Mouse (Mus musculus): ENCODE measurements around the gene Lix1l. TPM values are rescaled to one million over a fixed set of nuclear protein-coding genes. Genes with fewer than 3 reads are reported as not detected.

Gene Lix1l
- polyA plus RNA-seq, 1 experiment from 2014 or later, result 6.4 TPM

GRCm38 (mm10) chr3:96559398-96559910, 41.5 kb upstream of the Lix1l start:
- Histone ChIP-seq H3K27ac (peak overlapping the region; percentile 58), H3K9me3 (no peaks in the 10 kb centered on the region), H3K27me3 (replicated peaks) (no peaks in the 10 kb centered on the region), H3K4me1 (peaks cover 46% of the 10 kb centered on the region), H3K4me3 (replicated peaks) (peak overlapping the region; percentile 65), H3K9ac (peak overlapping the region; percentile 77; the same call in 1 of the 2 replicates), H3K36me3 (peaks cover 20% of the 10 kb centered on the region), H3K4me2 (peak overlapping the region; percentile 60)
- ATAC-seq (ENCODE audit: insufficient read depth, low FRiP score, low read depth), result no peak
- WGBS, result 57% methylated on average over 12 of the region's 12 CpGs

- Histone ChIP-seq H3K36me3 (peaks cover 20% of the 10 kb centered on the region), H3K4me2 (peak overlapping the region; percentile 60), H3K4me1 (peaks cover 43% of the 10 kb centered on the region), H3K9me3 (no peaks in the 10 kb centered on the region), H3K27ac (peak overlapping the region; percentile 58), H3K27me3 (replicated peaks) (no peaks in the 10 kb centered on the region), H3K9ac (peak overlapping the region; percentile 5; the same call in 1 of the 2 replicates), H3K4me3 (replicated peaks) (peak overlapping the region; percentile 65)
- no peak for ATAC-seq (ENCODE audit: insufficient read depth, low FRiP score, low read depth)
- WGBS, result 68% methylated on average over 23 of the region's 23 CpGs
Measured at GRCm38 (mm10) chr3:96559911-96560850, 40.8 kb upstream of the Lix1l start.

DNA sequence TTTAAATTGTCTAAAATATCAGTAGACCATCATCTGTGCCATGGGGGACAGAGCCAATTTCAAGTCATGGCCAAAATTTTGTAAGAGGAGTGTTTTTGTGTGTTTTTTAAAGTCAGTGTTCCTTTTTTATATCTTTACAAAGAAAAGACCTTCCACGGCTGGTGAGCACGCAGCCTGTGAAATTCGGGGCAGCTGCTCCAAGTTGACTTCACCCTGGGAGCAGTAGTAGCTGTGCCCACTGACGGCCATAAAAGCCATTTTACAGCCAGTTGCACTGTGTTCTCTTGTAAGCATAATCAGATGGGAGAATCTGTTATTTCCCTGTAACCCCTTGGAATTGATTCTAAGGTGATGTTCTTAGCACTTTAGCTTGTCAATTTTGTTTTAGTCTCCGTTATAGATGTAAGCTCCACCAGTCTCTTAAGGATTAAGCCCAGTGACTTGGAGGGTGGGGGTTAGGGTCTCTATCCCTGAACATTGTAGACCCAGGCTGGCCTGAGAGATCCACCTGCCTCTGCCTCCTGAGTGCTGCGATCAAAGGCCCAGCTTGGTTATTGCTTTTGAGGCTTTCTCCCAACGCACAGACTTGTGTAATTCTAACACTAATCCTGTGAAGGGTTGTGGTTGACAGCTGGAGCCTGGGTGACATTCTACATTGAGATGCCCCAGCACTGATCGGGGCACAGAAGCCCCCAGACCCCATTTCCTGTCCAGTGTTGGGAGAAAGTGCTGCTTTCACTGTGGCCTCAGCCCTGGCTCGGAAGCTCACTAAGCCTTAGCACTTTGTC, 39.9 kb upstream of the Lix1l start:
- peak overlapping the region; percentile 65 for H3K4me3 ChIP-seq (replicated peaks)
- H3K36me3 ChIP-seq, result peaks cover 20% of the 10 kb centered on the region
- WGBS, result 75% methylated on average over 9 of the region's 9 CpGs
- no peak for ATAC-seq (ENCODE audit: insufficient read depth, low FRiP score, low read depth)
- H3K27me3 ChIP-seq (replicated peaks), result no peaks in the 10 kb centered on the region
- no peaks in the 10 kb centered on the region for H3K9me3 ChIP-seq
- H3K4me2 ChIP-seq, result peak overlapping the region; percentile 60
- H3K9ac ChIP-seq, result peak overlapping the region; percentile 13; the same call in 1 of the 2 replicates
- peak overlapping the region; percentile 58 for H3K27ac ChIP-seq
- H3K4me1 ChIP-seq, result peaks cover 34% of the 10 kb centered on the region

DNA sequence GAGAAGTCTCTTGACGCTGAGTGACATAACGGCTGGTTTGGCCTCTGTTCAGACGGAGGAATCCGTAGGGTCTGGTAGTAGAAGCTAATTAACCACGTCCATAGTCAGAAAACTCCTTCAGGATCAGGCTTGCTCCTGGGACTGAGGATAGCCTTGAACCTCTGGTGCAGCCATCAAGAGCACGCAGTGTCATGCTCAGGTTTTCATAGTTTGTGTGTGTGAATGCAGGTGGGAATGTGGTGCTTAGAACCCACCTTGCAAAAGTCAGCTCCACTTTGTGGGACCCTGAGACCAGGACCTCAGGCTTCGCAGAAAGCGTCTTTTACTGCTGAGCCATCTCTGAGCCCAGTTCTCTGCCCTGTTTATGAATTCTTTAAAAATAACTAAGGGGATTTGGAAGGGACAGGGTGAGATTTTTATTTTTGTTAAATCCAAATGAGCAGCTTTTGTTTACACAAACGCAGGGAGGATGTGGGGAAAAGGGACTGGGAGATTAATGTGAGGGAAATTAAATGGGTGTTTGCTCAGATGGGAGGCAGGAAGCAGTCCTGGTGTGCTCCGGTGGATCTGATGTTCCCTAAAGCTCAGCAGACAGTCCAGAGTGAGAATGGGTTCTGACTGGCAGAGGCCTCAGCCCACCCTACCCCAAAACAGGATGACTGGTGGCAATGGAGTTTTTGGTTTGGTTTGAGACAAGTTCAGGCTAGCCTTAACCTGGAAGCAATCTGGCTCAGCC, 38.8 kb upstream of the Lix1l start:
- peaks cover 34% of the 10 kb centered on the region for H3K4me1 ChIP-seq
- no peaks in the 10 kb centered on the region for H3K9me3 ChIP-seq
- H3K27ac ChIP-seq, result peak overlapping the region; percentile 71
- 34% methylated on average over 10 of the region's 10 CpGs for WGBS
- peak overlapping the region; percentile 17; the same call in 1 of the 2 replicates for H3K4me3 ChIP-seq (replicated peaks)
- peak overlapping the region; percentile 19 for H3K4me2 ChIP-seq
- peaks cover 20% of the 10 kb centered on the region for H3K36me3 ChIP-seq
- no peak overlapping the region for H3K9ac ChIP-seq
- H3K27me3 ChIP-seq (replicated peaks), result no peaks in the 10 kb centered on the region
- no peak for ATAC-seq (ENCODE audit: insufficient read depth, low FRiP score, low read depth)

GRCm38 (mm10) chr3:96563267-96563666, 37.7 kb upstream of the Lix1l start:
- peaks cover 34% of the 10 kb centered on the region for H3K4me1 ChIP-seq
- no peak overlapping the region for H3K9ac ChIP-seq
- H3K27me3 ChIP-seq (replicated peaks), result no peaks in the 10 kb centered on the region
- no peaks in the 10 kb centered on the region for H3K9me3 ChIP-seq
- H3K27ac ChIP-seq, result no peak overlapping the region; the same call in 1 of the 2 replicates
- H3K4me2 ChIP-seq, result no peak overlapping the region
- peaks cover 20% of the 10 kb centered on the region for H3K36me3 ChIP-seq
- WGBS, result 89% methylated on average over 8 of the region's 8 CpGs
- H3K4me3 ChIP-seq (replicated peaks), result no peak overlapping the region
- ATAC-seq (ENCODE audit: insufficient read depth, low FRiP score, low read depth), result no peak

DNA sequence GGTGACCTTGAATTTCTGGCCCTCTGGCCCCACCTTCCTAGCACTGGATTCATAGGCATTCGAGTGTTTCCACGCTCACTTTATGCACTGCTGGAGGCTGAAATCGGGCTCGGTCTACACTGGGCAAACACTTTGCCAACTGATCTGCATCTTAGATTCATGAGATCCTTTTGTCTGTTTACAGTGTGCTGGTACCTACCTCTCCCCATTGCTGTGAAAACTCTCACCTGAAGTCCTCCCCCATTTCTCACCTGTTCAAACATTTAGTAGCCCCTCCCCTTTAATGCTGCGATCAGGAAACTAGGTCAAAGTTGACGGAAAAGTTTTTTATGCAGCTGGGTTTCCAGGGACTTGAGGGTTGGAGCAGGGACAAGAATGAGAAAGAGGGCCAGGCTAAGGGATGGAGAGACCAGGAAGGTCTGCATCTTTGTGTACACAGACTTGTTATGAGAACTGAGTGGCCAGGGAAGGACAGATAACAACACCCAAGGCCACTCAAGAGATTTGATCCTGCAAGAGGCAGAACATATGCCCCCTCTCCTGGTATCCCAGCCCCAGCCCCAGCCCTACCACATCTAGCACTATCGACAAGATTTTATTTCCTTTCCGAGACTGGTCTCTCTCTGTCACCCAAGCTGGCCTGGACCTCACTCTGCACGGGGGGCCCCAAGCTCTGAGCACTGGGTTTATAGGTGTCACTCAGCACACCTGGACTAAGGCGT, 36.9 kb upstream of the Lix1l start:
- ATAC-seq (ENCODE audit: insufficient read depth, low FRiP score, low read depth), result peak; percentile 54
- no peaks in the 10 kb centered on the region for H3K9me3 ChIP-seq
- H3K4me3 ChIP-seq (replicated peaks), result no peak overlapping the region
- H3K27ac ChIP-seq, result peak overlapping the region; percentile 83
- no peak overlapping the region for H3K9ac ChIP-seq
- H3K27me3 ChIP-seq (replicated peaks), result no peaks in the 10 kb centered on the region
- WGBS, result 42% methylated on average over 10 of the region's 10 CpGs
- H3K4me2 ChIP-seq, result peak overlapping the region; percentile 24; the same call in 1 of the 2 replicates
- H3K36me3 ChIP-seq, result peaks cover 20% of the 10 kb centered on the region
- H3K4me1 ChIP-seq, result peaks cover 34% of the 10 kb centered on the region

GRCm38 (mm10) chr3:96564633-96565032, 36.3 kb upstream of the Lix1l start:
- H3K4me3 ChIP-seq (replicated peaks), result no peak overlapping the region
- ATAC-seq (ENCODE audit: insufficient read depth, low FRiP score, low read depth), result no peak
- peaks cover 31% of the 10 kb centered on the region for H3K4me1 ChIP-seq
- no peak overlapping the region for H3K9ac ChIP-seq
- 43% methylated on average over 7 of the region's 7 CpGs for WGBS
- peak overlapping the region; percentile 83 for H3K27ac ChIP-seq
- H3K9me3 ChIP-seq, result no peaks in the 10 kb centered on the region
- no peaks in the 10 kb centered on the region for H3K27me3 ChIP-seq (replicated peaks)
- peaks cover 18% of the 10 kb centered on the region for H3K36me3 ChIP-seq
- H3K4me2 ChIP-seq, result peak overlapping the region; percentile 24; the same call in 1 of the 2 replicates

DNA sequence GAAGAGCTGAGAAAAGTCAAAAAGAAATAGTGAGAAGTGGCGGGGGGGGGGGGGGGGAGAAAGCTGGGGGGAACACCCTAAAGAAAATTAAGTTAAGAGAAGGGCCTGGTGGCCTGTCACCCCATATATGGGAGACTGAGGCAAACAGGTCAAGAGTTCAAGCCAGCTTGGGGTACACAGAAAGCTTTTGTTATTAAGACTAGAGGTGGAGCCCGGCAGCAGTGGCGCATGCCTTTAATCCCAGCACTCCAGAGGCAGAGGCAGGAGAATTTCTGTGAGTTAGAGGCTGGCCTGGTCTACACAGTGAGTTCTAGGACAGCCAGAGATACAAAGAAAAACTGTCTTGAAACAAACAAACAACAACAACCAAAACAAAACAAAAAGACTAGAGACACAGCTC, 35.8 kb upstream of the Lix1l start:
- 63% methylated on average over 3 of the region's 3 CpGs for WGBS
- Histone ChIP-seq H3K4me2 (no peak overlapping the region), H3K9ac (no peak overlapping the region), H3K36me3 (peaks cover 14% of the 10 kb centered on the region), H3K27ac (peak overlapping the region; percentile 83), H3K27me3 (replicated peaks) (no peaks in the 10 kb centered on the region), H3K4me1 (peaks cover 27% of the 10 kb centered on the region), H3K4me3 (replicated peaks) (no peak overlapping the region), H3K9me3 (no peaks in the 10 kb centered on the region)
- no peak for ATAC-seq (ENCODE audit: insufficient read depth, low FRiP score, low read depth)

GRCm38 (mm10) chr3:96566661-96567450, 34.1 kb upstream of the Lix1l start:
- no peaks in the 10 kb centered on the region for H3K9me3 ChIP-seq
- WGBS, result 72% methylated on average over 8 of the region's 8 CpGs

DNA sequence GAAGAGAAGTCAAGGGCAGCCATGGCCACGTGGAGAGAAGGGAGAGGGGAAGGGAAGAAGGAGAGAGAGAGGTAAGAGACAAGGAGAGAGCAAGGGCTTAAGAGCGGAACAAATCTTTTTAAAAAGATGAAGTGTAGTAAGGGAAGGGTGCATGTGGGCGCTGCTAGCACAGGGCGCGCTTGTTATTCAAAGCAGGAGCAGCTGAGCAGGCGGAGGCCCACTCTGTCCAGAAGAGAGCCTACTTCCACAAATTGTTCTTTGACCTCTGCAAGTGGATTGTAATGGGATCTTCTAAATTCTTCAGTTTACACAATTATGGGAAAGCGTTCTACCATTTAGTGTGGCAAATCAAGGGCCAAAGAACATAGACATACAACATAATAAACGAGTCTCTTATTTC, 32.3 kb upstream of the Lix1l start:
- Histone ChIP-seq H3K9me3 (no peaks in the 10 kb centered on the region), H3K27me3 (replicated peaks) (no peaks in the 10 kb centered on the region), H3K27ac (peak overlapping the region; percentile 18; the same call in 1 of the 2 replicates), H3K4me2 (no peak overlapping the region), H3K36me3 (no peaks in the 10 kb centered on the region), H3K4me1 (peaks cover 14% of the 10 kb centered on the region; the same call in 1 of the 2 replicates), H3K4me3 (replicated peaks) (no peak overlapping the region), H3K9ac (no peak overlapping the region)
- ATAC-seq (ENCODE audit: insufficient read depth, low FRiP score, low read depth), result no peak
- WGBS, result 73% methylated on average over 8 of the region's 8 CpGs

More at GRCm38 (mm10) chr3:96566661-96567450, 34.1 kb upstream of the Lix1l start:
- no peak for ATAC-seq (ENCODE audit: insufficient read depth, low FRiP score, low read depth)
- Histone ChIP-seq H3K4me1 (peaks cover 17% of the 10 kb centered on the region), H3K27ac (no peak overlapping the region), H3K4me2 (no peak overlapping the region), H3K9ac (no peak overlapping the region), H3K27me3 (replicated peaks) (no peaks in the 10 kb centered on the region), H3K4me3 (replicated peaks) (no peak overlapping the region), H3K36me3 (no peaks in the 10 kb centered on the region)

Data from stomach, embryonic 15.5 days (tissue).